Mouse (Mus musculus) kidney, adult 2 months (tissue): ENCODE data around the gene Cdc42. TPM values are rescaled to one million over a fixed set of nuclear protein-coding genes. Genes with fewer than 3 reads are reported as not detected.

Source experiments
- DNase-seq: peaks from one replicate; pipeline ENCODE4 v3.0.0; 2021
- H3K27ac ChIP-seq: fragments of 200-500 bp; 2 replicates; pipeline ENCODE4 v1.5.1; 2012; ENCODE audit warnings: low read depth, low read length, control low read depth, inconsistent platforms; ENCODE audit not compliant: insufficient read depth
- H3K27me3 ChIP-seq: fragments of 200-500 bp; replicated peaks from 2 replicates; pipeline ENCODE4 v1.6.1; 2012; ENCODE audit warnings: mild to moderate bottlenecking, moderate library complexity, low read length, inconsistent platforms; ENCODE audit not compliant: control insufficient read depth, insufficient read depth
- H3K36me3 ChIP-seq: fragments of 200-500 bp; 2 replicates; pipeline ENCODE4 v1.6.1; 2012; ENCODE audit warnings: mild to moderate bottlenecking, moderate library complexity, low read length, inconsistent platforms; ENCODE audit not compliant: control insufficient read depth, insufficient read depth
- H3K4me1 ChIP-seq: fragments of 200-500 bp; 2 replicates; pipeline ENCODE4 v1.6.1; 2011; ENCODE audit warnings: low read length; ENCODE audit not compliant: control insufficient read depth, insufficient read depth
- H3K4me3 ChIP-seq: fragments of 200-500 bp; 2 replicates; pipeline ENCODE4 v1.5.1; 2011; ENCODE audit warnings: mild to moderate bottlenecking, low read depth, low read length, control low read depth; ENCODE audit not compliant: insufficient read depth
- CTCF ChIP-seq: fragments of 200-500 bp; conservative IDR thresholded peaks from 2 replicates; pipeline ENCODE4 v1.5.1; 2011; ENCODE audit warnings: low read depth, mild to moderate bottlenecking, control low read depth, low read length, moderate library complexity, mixed read lengths; ENCODE audit not compliant: insufficient read depth, insufficient read length
- POLR2A ChIP-seq: fragments of 200-500 bp; IDR thresholded peaks from one replicate; pipeline ENCODE4 v1.6.1; 2011; ENCODE audit warnings: low read depth, low read length, control low read depth
- WGBS: fragments of 180-500 bp; shearing (Covaris S2); methylation state at CpG from one replicate; pipeline ENCODE4 v1.1.7; 2018; 5-methylcytosine and 5-hydroxymethylcytosine counted together
- polyA plus RNA-seq: library from polyadenylated mRNA; depleted of rRNA; stranded (reverse); fragments of >200 nt; gene quantifications from 2 replicates; pipeline ENCODE4 v1.2.3, GENCODE M21; 2012

The Cdc42 gene
- polyA plus RNA-seq, 1 experiment, result 116 TPM

GRCm38 (mm10) chr4:137282584-137283406, 74.7 kb downstream of the Cdc42 start:
- Histone ChIP-seq H3K27ac (no peak overlapping the region), H3K4me3 (no peak overlapping the region), H3K36me3 (no peaks in the 10 kb centered on the region), H3K4me1 (no peaks in the 10 kb centered on the region), H3K27me3 (no peaks in the 10 kb centered on the region; the same call in 1 of the 2 replicates)
- WGBS, result 26% methylated on average over 17 of the region's 17 CpGs
- no peak for DNase-seq
- TF ChIP-seq CTCF (no peak), POLR2A (no peak)

GRCm38 (mm10) chr4:137282122-137282521, 75.4 kb downstream of the Cdc42 start:
- H3K27ac ChIP-seq, result no peak overlapping the region

GRCm38 (mm10) chr4:137281273-137281672, 76.2 kb downstream of the Cdc42 start:
- 87% methylated on average over 3 of the region's 3 CpGs for WGBS
- no peaks in the 10 kb centered on the region for H3K4me1 ChIP-seq
- no peak for TF ChIP-seq CTCF
- TF ChIP-seq POLR2A, result no peak

More at GRCm38 (mm10) chr4:137282122-137282521, 75.4 kb downstream of the Cdc42 start:
- no peak for DNase-seq
- 79% methylated on average over 5 of the region's 5 CpGs for WGBS
- no peak overlapping the region for H3K4me3 ChIP-seq
- H3K36me3 ChIP-seq, result no peaks in the 10 kb centered on the region
- peaks cover 2% of the 10 kb centered on the region for H3K27me3 ChIP-seq
- TF ChIP-seq POLR2A (no peak), CTCF (no peak)
- H3K4me1 ChIP-seq, result no peaks in the 10 kb centered on the region

GRCm38 (mm10) chr4:137279346-137279745, 78.2 kb downstream of the Cdc42 start:
- Histone ChIP-seq H3K4me1 (no peaks in the 10 kb centered on the region), H3K27me3 (peaks cover 2% of the 10 kb centered on the region), H3K36me3 (no peaks in the 10 kb centered on the region), H3K4me3 (no peak overlapping the region), H3K27ac (no peak overlapping the region)
- 38% methylated on average over 5 of the region's 5 CpGs for WGBS
- no peak for TF ChIP-seq CTCF
- TF ChIP-seq POLR2A, result no peak
- DNase-seq, result no peak

More at GRCm38 (mm10) chr4:137281273-137281672, 76.2 kb downstream of the Cdc42 start:
- DNase-seq, result no peak
- no peaks in the 10 kb centered on the region for H3K36me3 ChIP-seq
- peaks cover 2% of the 10 kb centered on the region for H3K27me3 ChIP-seq
- no peak overlapping the region for H3K4me3 ChIP-seq
- H3K27ac ChIP-seq, result no peak overlapping the region

- WGBS, result 11% methylated on average over 22 of the region's 22 CpGs
- Histone ChIP-seq H3K4me3 (peak overlapping the region; percentile 36; the same call in 1 of the 2 replicates), H3K36me3 (no peaks in the 10 kb centered on the region), H3K27me3 (peaks cover 2% of the 10 kb centered on the region), H3K4me1 (no peaks in the 10 kb centered on the region), H3K27ac (no peak overlapping the region)
- no peak for DNase-seq
- TF ChIP-seq POLR2A (no peak), CTCF (no peak)
These were observed 79.1 kb downstream of the Cdc42 start for GRCm38 (mm10) chr4:137278144-137279040.

- no peaks in the 10 kb centered on the region for H3K36me3 ChIP-seq
- H3K4me1 ChIP-seq, result no peaks in the 10 kb centered on the region
- 2% methylated on average over 70 of the region's 71 CpGs for WGBS
- H3K27me3 ChIP-seq, result peaks cover 2% of the 10 kb centered on the region
- no peak for DNase-seq
- H3K4me3 ChIP-seq, result peak overlapping the region; percentile 36; the same call in 1 of the 2 replicates
- TF ChIP-seq POLR2A (no peak), CTCF (no peak)
- H3K27ac ChIP-seq, result no peak overlapping the region
These were observed 79.8 kb downstream of the Cdc42 start for GRCm38 (mm10) chr4:137277600-137278143.
